Comparison of ENCODE assay signal across 31 mouse cellular contexts in genomic region chr19:21834952-21835351, GRCm38 (mm10). TPM values are rescaled to one million over a fixed set of nuclear protein-coding genes. Genes with fewer than 3 reads are reported as not detected.
DNase-seq lines count a peak whose midpoint lies in the region; ATAC-seq and TF ChIP-seq lines count a peak whose summit lies in the region.
"Had no signal": no experiment of that assay in that cellular context is flagged by ENCODE, and none has a peak within 500 bp of the region (broad histone marks: within the 10 kb centered on the region; RNA-seq: fewer than 3 reads in every experiment).

No protein-coding gene starts in this region.

- no peaks in the 10 kb centered on the region for H3K27me3 ChIP-seq in heart, adult 2 months (ENCODE audit: control insufficient read depth, insufficient read depth, low read length)
- no peaks in the 10 kb centered on the region for H3K27me3 ChIP-seq in heart, embryonic 10.5 days (ENCODE audit: insufficient read depth, poor library complexity, severe bottlenecking)
- H3K27me3 ChIP-seq in heart, embryonic 15.5 days = no peaks in the 10 kb centered on the region
- no peaks in the 10 kb centered on the region for H3K27me3 ChIP-seq in limb, embryonic 14.5 days (ENCODE audit: control insufficient read depth, insufficient read depth, low read length)
- H3K27me3 ChIP-seq in limb, embryonic 10.5 days (ENCODE audit: low read depth, poor library complexity, severe bottlenecking) = no peaks in the 10 kb centered on the region
- H3K27me3 ChIP-seq: embryonic facial prominence, embryonic 12.5 days; forebrain, embryonic 13.5 days; hindbrain, embryonic 12.5 days; intestine, embryonic 15.5 days; limb, embryonic 13.5 days; liver, embryonic 13.5 days; midbrain, embryonic 15.5 days; neural tube, embryonic 15.5 days; Patski; stomach, embryonic 15.5 days had no signal

- H3K27ac ChIP-seq in heart, adult 2 months = peak overlapping the region; percentile 27; the same call in 1 of the 2 replicates
- no peak overlapping the region for H3K27ac ChIP-seq in heart, embryonic 10.5 days
- peak overlapping the region; percentile 40 for H3K27ac ChIP-seq in heart, embryonic 15.5 days
- H3K27ac ChIP-seq in limb, embryonic 14.5 days (replicated peaks; ENCODE audit: low read depth, low read length) = no peak overlapping the region
- no peak overlapping the region for H3K27ac ChIP-seq in limb, embryonic 10.5 days
- H3K27ac ChIP-seq: embryonic facial prominence, embryonic 12.5 days; forebrain, embryonic 13.5 days; hindbrain, embryonic 12.5 days; hindbrain, postnatal 0 days; intestine, embryonic 15.5 days; left cerebral cortex, adult 2 months; limb, embryonic 13.5 days; liver, embryonic 13.5 days; macrophage; midbrain, embryonic 15.5 days; neural tube, embryonic 15.5 days; stomach, embryonic 15.5 days had no signal

- intact Hi-C loops in heart, adult 2 months (cut with DNase I) = no loop called here
- intact Hi-C loops in heart, postnatal 25 days (cut with DNase I) = no loop called here

- no peak overlapping the region for H3K4me3 ChIP-seq in heart, adult 2 months
- H3K4me3 ChIP-seq in heart, embryonic 10.5 days = no peak overlapping the region
- H3K4me3 ChIP-seq in heart, embryonic 15.5 days = no peak overlapping the region
- no peak overlapping the region for H3K4me3 ChIP-seq in limb, embryonic 14.5 days (replicated peaks; ENCODE audit: low read length)
- H3K4me3 ChIP-seq in limb, embryonic 10.5 days = no peak overlapping the region
- H3K4me3 ChIP-seq in lung, adult 2 months (replicated peaks; ENCODE audit: extremely low read depth, low read depth, low read length) = no peak overlapping the region
- H3K4me3 ChIP-seq: embryonic facial prominence, embryonic 12.5 days; forebrain, embryonic 13.5 days; hindbrain, embryonic 12.5 days; intestine, embryonic 15.5 days; left cerebral cortex, adult 2 months; limb, embryonic 13.5 days; liver, embryonic 13.5 days; midbrain, embryonic 15.5 days; neural tube, embryonic 15.5 days; stomach, embryonic 15.5 days had no signal

- no peaks in the 10 kb centered on the region for H3K79me2 ChIP-seq in heart, adult 2 months (replicated peaks; ENCODE audit: control insufficient read depth, insufficient read depth, low read length)

- no peak for TF ChIP-seq CTCF in heart, adult 2 months (IDR thresholded peaks at IDR 0.05)
- no peak for TF ChIP-seq CTCF in lung, adult 2 months (IDR thresholded peaks at IDR 0.05; ENCODE audit: insufficient read depth, low read length)

- no peaks in the 10 kb centered on the region for H3K9me3 ChIP-seq in heart, embryonic 10.5 days
- H3K9me3 ChIP-seq in heart, embryonic 15.5 days (replicated peaks) = no peaks in the 10 kb centered on the region
- no peaks in the 10 kb centered on the region for H3K9me3 ChIP-seq in limb, embryonic 14.5 days (ENCODE audit: control insufficient read depth, low read length)
- H3K9me3 ChIP-seq in limb, embryonic 10.5 days (replicated peaks) = no peaks in the 10 kb centered on the region
- H3K9me3 ChIP-seq: embryonic facial prominence, embryonic 12.5 days; forebrain, embryonic 13.5 days; hindbrain, embryonic 12.5 days; intestine, embryonic 15.5 days; limb, embryonic 13.5 days; liver, embryonic 13.5 days; midbrain, embryonic 15.5 days; neural tube, embryonic 15.5 days; stomach, embryonic 15.5 days had no signal

- TF ChIP-seq EP300 in heart, adult 2 months (IDR thresholded peaks at IDR 0.05; ENCODE audit: insufficient read depth, low read depth, low read length) = no peak

- TF ChIP-seq POLR2A in heart, adult 2 months (IDR thresholded peaks at IDR 0.05; ENCODE audit: insufficient read depth, low read depth, low read length) = no peak
- TF ChIP-seq POLR2A in limb, embryonic 14.5 days (IDR thresholded peaks at IDR 0.05; ENCODE audit: borderline replicate concordance, extremely low read depth, insufficient read depth, insufficient read length) = no peak
- TF ChIP-seq POLR2A in lung, adult 2 months (IDR thresholded peaks at IDR 0.05; ENCODE audit: borderline replicate concordance, extremely low read depth, low read depth, low read length) = no peak

- H3K4me2 ChIP-seq in heart, embryonic 15.5 days = no peak overlapping the region
- H3K4me2 ChIP-seq in limb, embryonic 14.5 days (replicated peaks; ENCODE audit: low read depth, low read length, severe bottlenecking) = no peak overlapping the region
- H3K4me2 ChIP-seq: embryonic facial prominence, embryonic 12.5 days; forebrain, embryonic 13.5 days; hindbrain, embryonic 12.5 days; intestine, embryonic 15.5 days; limb, embryonic 13.5 days; liver, embryonic 13.5 days; midbrain, embryonic 15.5 days; neural tube, embryonic 15.5 days; stomach, embryonic 15.5 days had no signal

- H3K4me1 ChIP-seq in heart, adult 2 months (ENCODE audit: control insufficient read depth, insufficient read depth, low read length) = peaks cover 8% of the 10 kb centered on the region
- no peaks in the 10 kb centered on the region for H3K4me1 ChIP-seq in heart, embryonic 10.5 days
- H3K4me1 ChIP-seq in heart, embryonic 15.5 days (replicated peaks) = peaks cover 4% of the 10 kb centered on the region; the same call in 1 of the 2 replicates
- H3K4me1 ChIP-seq in limb, embryonic 14.5 days (ENCODE audit: control insufficient read depth, insufficient read depth, low read length) = peaks cover 5% of the 10 kb centered on the region; the same call in 1 of the 2 replicates
- 0 out of 2 replicates have a peak, but pooled peaks cover 3% of the 10 kb centered on the region for H3K4me1 ChIP-seq in limb, embryonic 10.5 days
- H3K4me1 ChIP-seq in lung, adult 2 months (ENCODE audit: control insufficient read depth, insufficient read depth, low read length) = peaks cover 13% of the 10 kb centered on the region
- H3K4me1 ChIP-seq: embryonic facial prominence, embryonic 12.5 days; forebrain, embryonic 13.5 days; hindbrain, embryonic 12.5 days; intestine, embryonic 15.5 days; limb, embryonic 13.5 days; liver, embryonic 13.5 days; midbrain, embryonic 15.5 days; neural tube, embryonic 15.5 days; stomach, embryonic 15.5 days had no signal

- no peak; the same call in 1 of the 2 replicates for ATAC-seq in heart, embryonic 15.5 days (replicated peaks; ENCODE audit: insufficient number of reproducible peaks, insufficient read depth, low FRiP score, low read depth)
- ATAC-seq in limb, embryonic 14.5 days (ENCODE audit: low FRiP score, low read depth) = peak; percentile 34; the same call in 1 of the 2 replicates
- ATAC-seq: forebrain, embryonic 13.5 days; hindbrain, postnatal 0 days; intestine, embryonic 15.5 days; midbrain, embryonic 15.5 days; Patski had no signal

- 61% methylated on average over 7 of the region's 7 CpGs for whole genome bisulfite sequencing in heart, adult 2 months
- WGBS in heart, embryonic 10.5 days = 60% methylated on average over 7 of the region's 7 CpGs
- WGBS in heart, embryonic 15.5 days = 51% methylated on average over 7 of the region's 7 CpGs
- 79% methylated on average over 7 of the region's 7 CpGs for WGBS in limb, embryonic 14.5 days
- WGBS in limb, embryonic 10.5 days = 92% methylated on average over 7 of the region's 7 CpGs
- WGBS in lung, adult 2 months = 69% methylated on average over 7 of the region's 7 CpGs

- H3K9ac ChIP-seq in heart, adult 2 months (ENCODE audit: low read depth, low read length) = no peak overlapping the region
- H3K9ac ChIP-seq in heart, embryonic 15.5 days = no peak overlapping the region
- H3K9ac ChIP-seq in limb, embryonic 14.5 days (ENCODE audit: low read depth, low read length, severe bottlenecking) = no peak overlapping the region
- H3K9ac ChIP-seq: embryonic facial prominence, embryonic 12.5 days; forebrain, embryonic 13.5 days; hindbrain, embryonic 12.5 days; intestine, embryonic 15.5 days; limb, embryonic 13.5 days; liver, embryonic 13.5 days; midbrain, embryonic 15.5 days; neural tube, embryonic 15.5 days; stomach, embryonic 15.5 days had no signal

- H3K36me3 ChIP-seq in heart, adult 2 months (ENCODE audit: control insufficient read depth, insufficient read depth, low read length) = peaks cover 19% of the 10 kb centered on the region
- peaks cover 84% of the 10 kb centered on the region for H3K36me3 ChIP-seq in heart, embryonic 10.5 days
- peaks cover 72% of the 10 kb centered on the region for H3K36me3 ChIP-seq in heart, embryonic 15.5 days
- peaks cover 69% of the 10 kb centered on the region for H3K36me3 ChIP-seq in limb, embryonic 14.5 days (ENCODE audit: control insufficient read depth, insufficient read depth, low read length)
- peaks cover 86% of the 10 kb centered on the region for H3K36me3 ChIP-seq in limb, embryonic 10.5 days

- DNase-seq in heart, adult 2 months = no peak
- DNase-seq in heart, embryonic 10.5 days (ENCODE audit: low spot score) = no peak
- DNase-seq in heart, postnatal 25 days (ENCODE audit: low spot score) = no peak
- no peak for DNase-seq in limb, embryonic 14.5 days (ENCODE audit: low spot score)
- DNase-seq in limb, embryonic 10.5 days (ENCODE audit: low spot score) = no peak
- DNase-seq in lung, adult 2 months = no peak
- DNase-seq: adrenal gland, postnatal 10 days; cerebellum, adult 8-10 months; cerebellum, postnatal 25 days; gastrocnemius, postnatal 14 days; heart, adult 18-20 months; kidney, adult 9 months; kidney, postnatal 25 days; liver, embryonic 13.5 days; lung, adult 18-20 months; lung, postnatal 10 days; retina, postnatal 1 day; right cerebral cortex, postnatal 14 days had no signal

RNA-seq across cellular contexts. Expression of gene Cemip2, which starts 56.8 kb away (rescaled TPM):
- total RNA-seq in heart, adult 2 months (2021) = 10 to 100 TPM; 10.7 to 11.7 TPM
- polyA plus RNA-seq in heart, adult 2 months (2012; rRNA removed) = 4.5 and 5.8 TPM in 2 replicates
- 63.1 and 110 TPM in 2 replicates for polyA plus RNA-seq in heart, embryonic 10.5 days (2016; fragmentation: Nextera tagmentation; extraction: Ambion mirVana)
- 41.2 and 44.3 TPM in 2 replicates for polyA plus RNA-seq in heart, embryonic 15.5 days (2015; fragmentation: Nextera tagmentation; extraction: Ambion mirVana)
- total RNA-seq in heart, postnatal 25 days (2021) = 10 to 100 TPM; 13.7 to 14.1 TPM
- polyA plus RNA-seq in limb, embryonic 14.5 days (2012; rRNA removed) = 16.1 and 17.1 TPM in 2 replicates
- polyA plus RNA-seq in limb, embryonic 14.5 days (2014; fragmentation: Nextera tagmentation; extraction: Ambion mirVana) = 31.1 and 33.3 TPM in 2 replicates
- polyA plus RNA-seq in limb, embryonic 10.5 days (2016; fragmentation: Nextera tagmentation; extraction: Ambion mirVana) = 39.3 and 51.7 TPM in 2 replicates
- 33.8 and 37.1 TPM in 2 replicates for polyA plus RNA-seq in lung, adult 2 months (2012; rRNA removed)

Comparison
In these comparisons a context has a peak if more than half of its experiments do, and no peak if none do; other contexts are left out.
1. H3K27ac ChIP-seq: peak in heart, adult 2 months (single experiment) and heart, embryonic 15.5 days (single experiment); none in heart, embryonic 10.5 days (single experiment), limb, embryonic 14.5 days (single experiment) and limb, embryonic 10.5 days (single experiment).